Mouse (Mus musculus) forebrain, embryonic 14.5 days (tissue): Measurements from ENCODE around the gene Calcoco1. TPM values are rescaled to one million over a fixed set of nuclear protein-coding genes. Genes with fewer than 3 reads are reported as not detected.

ENCODE experiments used
- ATAC-seq: fragments of 200-750 bp; cut with Nextera tagmentation; 2 replicates; pipeline ENCODE4 v1.8.0; 2017; ENCODE audit warnings: mild to moderate bottlenecking, moderate library complexity
- DNase-seq: peaks from one replicate; pipeline ENCODE4 v3.0.0-alpha.2; 2015; ENCODE audit warnings: low spot score
- H3K27ac ChIP-seq: fragments of 300-500 bp; sonication (generic); 2 replicates; pipeline ENCODE4 v1.5.1; 2014; ENCODE audit warnings: low read depth, mild to moderate bottlenecking, control low read depth, low read length, moderate library complexity
- H3K27me3 ChIP-seq: fragments of 300-500 bp; sonication (generic); replicated peaks from 2 replicates; pipeline ENCODE4 v1.6.1; 2014; ENCODE audit warnings: low read length, control low read depth, mixed read lengths; ENCODE audit not compliant: control insufficient read depth, insufficient read depth
- H3K36me3 ChIP-seq: fragments of 300-500 bp; sonication (generic); 2 replicates; pipeline ENCODE4 v1.6.1; 2014; ENCODE audit warnings: low read length, control low read depth; ENCODE audit not compliant: control insufficient read depth, insufficient read depth
- H3K4me1 ChIP-seq: fragments of 300-500 bp; sonication (generic); 2 replicates; pipeline ENCODE4 v1.6.1; 2014; ENCODE audit warnings: antibody characterized with exemption, low read length, control low read depth; ENCODE audit not compliant: control insufficient read depth, insufficient read depth
- H3K4me2 ChIP-seq: fragments of 300-500 bp; sonication (generic); 2 replicates; pipeline ENCODE4 v1.6.1; 2014; ENCODE audit warnings: mild to moderate bottlenecking, control low read depth, low read length
- H3K4me3 ChIP-seq: fragments of 300-500 bp; sonication (generic); 2 replicates; pipeline ENCODE4 v1.5.1; 2014; ENCODE audit warnings: low read depth, low read length, control low read depth
- H3K9ac ChIP-seq: fragments of 300-500 bp; sonication (generic); 2 replicates; pipeline ENCODE4 v1.6.1; 2014; ENCODE audit warnings: mild to moderate bottlenecking, low read length, control low read depth, moderate library complexity
- H3K9me3 ChIP-seq: fragments of 300-500 bp; sonication (generic); replicated peaks from 2 replicates; pipeline ENCODE4 v1.6.1; 2016; ENCODE audit warnings: low read length, control low read depth, mixed read lengths; ENCODE audit not compliant: control insufficient read depth
- WGBS: fragments of 180-500 bp; shearing (Covaris S2); extraction: QIAGEN DNeasy Blood & Tissue Kit; methylation state at CpG from one replicate; pipeline ENCODE4 v1.1.7; 2014; 5-methylcytosine and 5-hydroxymethylcytosine counted together
- polyA plus RNA-seq: library from polyadenylated mRNA; unstranded; fragments of >200 nt; fragmentation: Nextera tagmentation; extraction: Ambion mirVana; gene quantifications from 2 replicates; pipeline ENCODE4 v1.2.1, GENCODE M21; 2014

Gene Calcoco1
- polyA plus RNA-seq, 1 experiment from 2014 or later: 48.2 TPM

- DNase-seq: peak; percentile 89
- peak overlapping the region; percentile 92 for H3K27ac ChIP-seq
- ATAC-seq: peak; percentile 73
- peaks cover 51% of the 10 kb centered on the region for H3K4me1 ChIP-seq
- no peak overlapping the region for H3K4me3 ChIP-seq
- peak overlapping the region; percentile 29; the same call in 1 of the 2 replicates for H3K4me2 ChIP-seq
- no peaks in the 10 kb centered on the region for H3K36me3 ChIP-seq
- WGBS: 3% methylated on average over 14 of the region's 14 CpGs
- H3K9ac ChIP-seq: peak overlapping the region; percentile 52
- peaks cover 16% of the 10 kb centered on the region for H3K27me3 ChIP-seq
- no peaks in the 10 kb centered on the region for H3K9me3 ChIP-seq
These were observed 22.0 kb upstream of the Calcoco1 start for GRCm38 (mm10) chr15:102743996-102744395.

DNA sequence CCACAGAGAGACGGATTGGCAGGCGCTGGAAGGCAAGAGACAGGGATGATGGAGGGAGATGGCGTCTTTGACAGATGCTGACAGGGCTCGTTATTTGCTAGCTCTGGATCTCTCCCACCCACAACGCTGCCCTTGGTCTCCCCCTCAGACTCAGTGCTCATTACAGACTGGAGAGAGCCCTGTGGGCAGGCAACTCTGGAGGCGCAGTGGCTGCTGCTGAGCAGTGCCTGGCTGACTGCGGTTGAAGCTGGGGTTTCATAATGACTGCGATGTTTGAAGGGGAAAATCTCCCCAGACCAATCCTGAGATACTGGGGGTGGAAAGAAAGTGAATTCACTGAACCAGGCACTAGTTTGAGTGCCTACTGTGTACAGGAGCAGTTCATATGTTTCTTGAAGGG, 21.2 kb upstream of the Calcoco1 start:
- Histone ChIP-seq H3K9me3 (no peaks in the 10 kb centered on the region), H3K27me3 (peaks cover 9% of the 10 kb centered on the region; the same call in 1 of the 2 replicates), H3K4me1 (peaks cover 51% of the 10 kb centered on the region), H3K4me3 (no peak overlapping the region), H3K9ac (peak overlapping the region; percentile 35; the same call in 1 of the 2 replicates), H3K36me3 (no peaks in the 10 kb centered on the region), H3K27ac (peak overlapping the region; percentile 92), H3K4me2 (no peak overlapping the region)
- DNase-seq (no peak), ATAC-seq (no peak)
- WGBS: 15% methylated on average over 8 of the region's 8 CpGs

DNA sequence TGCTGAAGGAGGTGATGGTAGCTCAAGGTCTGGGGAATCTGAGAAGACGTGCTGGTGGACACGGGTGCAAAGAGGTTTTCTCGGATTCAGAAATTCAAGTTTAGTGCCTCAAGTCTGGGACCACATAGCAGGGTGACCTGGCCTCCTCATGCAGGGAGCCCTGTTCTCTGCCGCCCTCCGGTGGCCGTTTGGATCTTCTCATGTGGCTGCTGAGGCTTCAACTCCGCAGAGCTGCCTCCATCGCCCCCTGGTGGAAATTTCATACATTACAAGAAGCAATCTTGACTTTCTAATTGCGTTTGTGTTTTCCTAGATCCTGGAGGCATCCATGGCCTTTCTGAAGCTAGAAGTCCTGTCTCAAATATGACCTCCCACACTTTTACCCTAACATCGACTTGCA, 20.6 kb upstream of the Calcoco1 start:
- Histone ChIP-seq H3K9ac (0 out of 2 replicates have a peak overlapping the region, but pooled peaks have one; percentile 35), H3K27ac (peak overlapping the region; percentile 92; the same call in 1 of the 2 replicates), H3K36me3 (no peaks in the 10 kb centered on the region), H3K4me2 (no peak overlapping the region), H3K4me3 (no peak overlapping the region), H3K4me1 (peaks cover 46% of the 10 kb centered on the region), H3K27me3 (peaks cover 8% of the 10 kb centered on the region; the same call in 1 of the 2 replicates), H3K9me3 (no peaks in the 10 kb centered on the region)
- peak; percentile 96 for DNase-seq
- ATAC-seq: peak; percentile 46
- 0% methylated on average over 10 of the region's 10 CpGs for WGBS

GRCm38 (mm10) chr15:102739520-102740297, 17.7 kb upstream of the Calcoco1 start:
- no peak overlapping the region for H3K9ac ChIP-seq
- DNase-seq (peak; percentile 86), ATAC-seq (no peak)
- no peak overlapping the region for H3K4me2 ChIP-seq
- peaks cover 39% of the 10 kb centered on the region for H3K4me1 ChIP-seq
- H3K9me3 ChIP-seq: no peaks in the 10 kb centered on the region
- no peak overlapping the region for H3K4me3 ChIP-seq
- H3K27ac ChIP-seq: no peak overlapping the region
- no peaks in the 10 kb centered on the region for H3K36me3 ChIP-seq
- WGBS: 34% methylated on average over 15 of the region's 15 CpGs
- H3K27me3 ChIP-seq: 0 out of 2 replicates have a peak, but pooled peaks cover 2% of the 10 kb centered on the region

- Histone ChIP-seq H3K4me3 (no peak overlapping the region), H3K4me1 (peaks cover 26% of the 10 kb centered on the region), H3K9ac (no peak overlapping the region), H3K27me3 (0 out of 2 replicates have a peak, but pooled peaks cover 2% of the 10 kb centered on the region), H3K27ac (no peak overlapping the region), H3K9me3 (no peaks in the 10 kb centered on the region), H3K4me2 (no peak overlapping the region), H3K36me3 (no peaks in the 10 kb centered on the region)
- WGBS: 64% methylated on average over 2 of the region's 2 CpGs
- DNase-seq: no peak
- no peak for ATAC-seq
These were observed 16.5 kb upstream of the Calcoco1 start for GRCm38 (mm10) chr15:102738434-102738833.

GRCm38 (mm10) chr15:102737092-102737491, 15.1 kb upstream of the Calcoco1 start:
- Histone ChIP-seq H3K4me3 (no peak overlapping the region), H3K9me3 (no peaks in the 10 kb centered on the region), H3K27me3 (0 out of 2 replicates have a peak, but pooled peaks cover 2% of the 10 kb centered on the region), H3K9ac (no peak overlapping the region), H3K36me3 (no peaks in the 10 kb centered on the region), H3K4me1 (peaks cover 19% of the 10 kb centered on the region), H3K4me2 (no peak overlapping the region), H3K27ac (peak overlapping the region; percentile 84; the same call in 1 of the 2 replicates)
- ATAC-seq (0 out of 2 replicates have a peak, but pooled peaks have one; percentile 5), DNase-seq (no peak)
- WGBS: 75% methylated on average over 19 of the region's 19 CpGs

- DNase-seq (peak; percentile 89), ATAC-seq (peak; percentile 61)
- peaks cover 19% of the 10 kb centered on the region for H3K4me1 ChIP-seq
- peak overlapping the region; percentile 38 for H3K4me2 ChIP-seq
- H3K9me3 ChIP-seq: no peaks in the 10 kb centered on the region
- 14% methylated on average over 25 of the region's 36 CpGs for WGBS
- peak overlapping the region; percentile 6; the same call in 1 of the 2 replicates for H3K4me3 ChIP-seq
- no peak overlapping the region for H3K9ac ChIP-seq
- 0 out of 2 replicates have a peak, but pooled peaks cover 2% of the 10 kb centered on the region for H3K27me3 ChIP-seq
- H3K36me3 ChIP-seq: no peaks in the 10 kb centered on the region
- peak overlapping the region; percentile 84 for H3K27ac ChIP-seq
These were observed 14.4 kb upstream of the Calcoco1 start for GRCm38 (mm10) chr15:102736127-102736944.

GRCm38 (mm10) chr15:102735031-102735430, 13.1 kb upstream of the Calcoco1 start:
- Histone ChIP-seq H3K4me3 (no peak overlapping the region), H3K4me1 (peaks cover 19% of the 10 kb centered on the region), H3K27me3 (no peaks in the 10 kb centered on the region), H3K36me3 (no peaks in the 10 kb centered on the region), H3K9ac (no peak overlapping the region), H3K4me2 (no peak overlapping the region), H3K27ac (0 out of 2 replicates have a peak overlapping the region, but pooled peaks have one; percentile 84), H3K9me3 (no peaks in the 10 kb centered on the region)
- DNase-seq: peak; percentile 73
- 14% methylated on average over 14 of the region's 14 CpGs for WGBS
- ATAC-seq: no peak
